ENCODE assay signal across 7 mouse cellular contexts in the genomic region with DNA sequence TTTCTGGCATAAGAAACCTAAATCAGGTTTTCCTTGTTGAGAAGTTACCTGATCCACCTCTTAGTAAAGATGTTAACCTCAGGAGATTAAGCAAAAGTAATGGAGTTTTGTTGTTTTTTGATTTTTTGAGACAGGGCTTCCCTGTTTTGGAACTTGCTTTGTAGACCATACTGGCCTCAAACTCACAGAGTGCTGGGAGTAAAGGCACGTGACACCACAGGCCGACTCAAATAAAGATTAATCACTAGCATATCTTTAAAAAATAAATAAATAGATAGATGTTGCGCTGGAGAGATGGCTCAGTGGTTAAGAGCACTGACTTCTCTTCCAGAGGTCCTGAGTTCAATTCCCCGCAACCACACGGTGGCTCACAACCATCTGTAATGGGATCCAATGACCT. TPM values are rescaled to one million over a fixed set of nuclear protein-coding genes. Genes with fewer than 3 reads are reported as not detected.
A peak's percentile ranks its signal among the peaks of the same experiment; 100 is the strongest.
DNase-seq lines count a peak whose midpoint lies in the region; ATAC-seq and TF ChIP-seq lines count a peak whose summit lies in the region.

No protein-coding gene starts in this region.

- peak overlapping the region; percentile 75 for H3K4me2 ChIP-seq in lung, postnatal 0 days (replicated peaks; ENCODE audit: low read depth, low read length)
- peak overlapping the region; percentile 90 for H3K4me2 ChIP-seq in forebrain, embryonic 12.5 days
- H3K4me2 ChIP-seq in limb, embryonic 13.5 days (replicated peaks): peak overlapping the region; percentile 72
- peak overlapping the region; percentile 69 for H3K4me2 ChIP-seq in stomach, embryonic 15.5 days

- peak overlapping the region; percentile 34; the same call in 1 of the 2 replicates for H3K9ac ChIP-seq in lung, postnatal 0 days (replicated peaks; ENCODE audit: low read depth)
- no peak overlapping the region; the same call in 1 of the 2 replicates for H3K9ac ChIP-seq in forebrain, embryonic 12.5 days
- H3K9ac ChIP-seq in limb, embryonic 13.5 days: peak overlapping the region; percentile 90
- peak overlapping the region; percentile 67 for H3K9ac ChIP-seq in stomach, embryonic 15.5 days

- no peaks in the 10 kb centered on the region for H3K9me3 ChIP-seq in lung, postnatal 0 days (ENCODE audit: low read length)
- no peaks in the 10 kb centered on the region for H3K9me3 ChIP-seq in forebrain, embryonic 12.5 days
- no peaks in the 10 kb centered on the region for H3K9me3 ChIP-seq in limb, embryonic 13.5 days
- H3K9me3 ChIP-seq in stomach, embryonic 15.5 days: no peaks in the 10 kb centered on the region

- no peak for TF ChIP-seq EP300 in lung, postnatal 0 days (IDR thresholded peaks at IDR 0.05)

- peak overlapping the region; percentile 75 for H3K4me3 ChIP-seq in lung, postnatal 0 days (ENCODE audit: low read depth, low read length)
- H3K4me3 ChIP-seq in forebrain, embryonic 12.5 days (replicated peaks): peak overlapping the region; percentile 90
- peak overlapping the region; percentile 85 for H3K4me3 ChIP-seq in limb, embryonic 13.5 days
- peak overlapping the region; percentile 89 for H3K4me3 ChIP-seq in stomach, embryonic 15.5 days (replicated peaks)

- H3K27ac ChIP-seq in lung, postnatal 0 days (ENCODE audit: low read length): no peak overlapping the region
- peak overlapping the region; percentile 87 for H3K27ac ChIP-seq in forebrain, embryonic 12.5 days
- peak overlapping the region; percentile 94 for H3K27ac ChIP-seq in limb, embryonic 13.5 days
- peak overlapping the region; percentile 94 for H3K27ac ChIP-seq in stomach, embryonic 15.5 days

- TF ChIP-seq CTCF in lung, postnatal 0 days (IDR thresholded peaks at IDR 0.05): no peak

- H3K27me3 ChIP-seq in lung, postnatal 0 days (replicated peaks; ENCODE audit: insufficient read depth, low read length): no peaks in the 10 kb centered on the region
- no peaks in the 10 kb centered on the region for H3K27me3 ChIP-seq in forebrain, embryonic 12.5 days
- H3K27me3 ChIP-seq in limb, embryonic 13.5 days: no peaks in the 10 kb centered on the region
- no peaks in the 10 kb centered on the region for H3K27me3 ChIP-seq in stomach, embryonic 15.5 days (replicated peaks)

- DNase-seq in lung, postnatal 0 days (ENCODE audit: low spot score): no peak
- DNase-seq in lung, postnatal 25 days (ENCODE audit: low spot score): no peak

- no peaks in the 10 kb centered on the region for H3K36me3 ChIP-seq in lung, postnatal 0 days (ENCODE audit: insufficient read depth, low read length)
- H3K36me3 ChIP-seq in forebrain, embryonic 12.5 days (replicated peaks): peaks cover 3% of the 10 kb centered on the region
- peaks cover 4% of the 10 kb centered on the region for H3K36me3 ChIP-seq in limb, embryonic 13.5 days
- H3K36me3 ChIP-seq in stomach, embryonic 15.5 days: 0 out of 2 replicates have a peak, but pooled peaks cover 2% of the 10 kb centered on the region

- 52% methylated on average over 5 of the region's 5 CpGs for WGBS in lung, postnatal 0 days
- WGBS in forebrain, embryonic 12.5 days: 80% methylated on average over 5 of the region's 5 CpGs
- 76% methylated on average over 5 of the region's 5 CpGs for WGBS in limb, embryonic 13.5 days
- WGBS in stomach, embryonic 15.5 days: 53% methylated on average over 5 of the region's 5 CpGs

- ATAC-seq in lung, postnatal 0 days: no peak
- no peak for ATAC-seq in forebrain, embryonic 12.5 days (ENCODE audit: low FRiP score)
- no peak for ATAC-seq in limb, embryonic 13.5 days (ENCODE audit: low FRiP score, low read depth)
- ATAC-seq in stomach, embryonic 15.5 days (ENCODE audit: insufficient read depth, low FRiP score, low read depth): no peak
- no peak for ATAC-seq in inflammation-experienced regulatory T-cells, adult 6 months
- no peak for ATAC-seq in megakaryocyte progenitor cell, adult 5-6 weeks (replicated peaks; ENCODE audit: poor library complexity)

- peaks cover 13% of the 10 kb centered on the region; the same call in 1 of the 2 replicates for H3K4me1 ChIP-seq in lung, postnatal 0 days (ENCODE audit: insufficient read depth, low read depth, low read length)
- peaks cover 29% of the 10 kb centered on the region for H3K4me1 ChIP-seq in forebrain, embryonic 12.5 days
- peaks cover 27% of the 10 kb centered on the region for H3K4me1 ChIP-seq in limb, embryonic 13.5 days
- peaks cover 22% of the 10 kb centered on the region for H3K4me1 ChIP-seq in stomach, embryonic 15.5 days

RNA-seq across cellular contexts. Expression of a gene that starts 1.0 kb away (rescaled TPM):
- polyA plus RNA-seq in lung, postnatal 0 days (2015; fragmentation: Nextera tagmentation; extraction: Ambion mirVana): 18.2 and 21.4 TPM in 2 replicates
- polyA plus RNA-seq in forebrain, embryonic 12.5 days (2016; fragmentation: Nextera tagmentation; extraction: Ambion mirVana): 82.6 and 97.6 TPM in 2 replicates
- polyA plus RNA-seq in limb, embryonic 13.5 days (2015; fragmentation: Nextera tagmentation; extraction: Ambion mirVana): 60.8 and 65.2 TPM in 2 replicates
- polyA plus RNA-seq in stomach, embryonic 15.5 days (2015; fragmentation: Nextera tagmentation; extraction: Ambion mirVana): 54.3 and 55.7 TPM in 2 replicates
- 10 to 100 TPM; 14.9 to 27.8 (median 18.4) TPM for polyA plus RNA-seq in inflammation-experienced regulatory T-cells, adult 6 months (2017; shearing (Covaris generic))
- total RNA-seq in megakaryocyte progenitor cell, adult 5-6 weeks (2015): 63.9 and 73.0 TPM in 2 replicates
- total RNA-seq in megakaryocyte progenitor cell, adult 5-6 weeks (2017): 21.0 and 22.8 TPM in 2 replicates

RNA-seq across cellular contexts. Expression of a gene that starts 38.8 kb away (rescaled TPM):
- 41.3 and 48.1 TPM in 2 replicates for polyA plus RNA-seq in lung, postnatal 0 days (2015; fragmentation: Nextera tagmentation; extraction: Ambion mirVana)
- 70.9 and 78.6 TPM in 2 replicates for polyA plus RNA-seq in forebrain, embryonic 12.5 days (2016; fragmentation: Nextera tagmentation; extraction: Ambion mirVana)
- 52.9 and 54.4 TPM in 2 replicates for polyA plus RNA-seq in limb, embryonic 13.5 days (2015; fragmentation: Nextera tagmentation; extraction: Ambion mirVana)
- polyA plus RNA-seq in stomach, embryonic 15.5 days (2015; fragmentation: Nextera tagmentation; extraction: Ambion mirVana): 56.2 and 58.7 TPM in 2 replicates
- polyA plus RNA-seq in inflammation-experienced regulatory T-cells, adult 6 months (2017; shearing (Covaris generic)): 10 to 100 TPM; 21.6 to 32.7 (median 25.1) TPM
- 32.5 and 38.9 TPM in 2 replicates for total RNA-seq in megakaryocyte progenitor cell, adult 5-6 weeks (2015)
- total RNA-seq in megakaryocyte progenitor cell, adult 5-6 weeks (2017): 28.5 and 31.3 TPM in 2 replicates
